Mouse (Mus musculus): ENCODE results near the gene Cited4.

- no peak for TF ChIP-seq CTCF (IDR thresholded peaks at IDR 0.05; ENCODE audit: low read depth, low read length)
- no peak for TF ChIP-seq EP300 (IDR thresholded peaks at IDR 0.05; ENCODE audit: insufficient read depth, low read depth, low read length)
- no peak for TF ChIP-seq POLR2A (IDR thresholded peaks at IDR 0.05; ENCODE audit: insufficient read depth, low read length)
Measured at GRCm38 (mm10) chr4:120687282-120687681, 20.9 kb downstream of the Cited4 start.

Measured in ES-Bruce4 (cell line).